Mouse (Mus musculus) ES-Bruce4 (cell line): ENCODE measurements around the gene Nanog. TPM values are rescaled to one million over a fixed set of nuclear protein-coding genes. Genes with fewer than 3 reads are reported as not detected.

Experiments used
- H3K27ac ChIP-seq: 2 replicates; pipeline ENCODE4 v1.5.1; 2012; ENCODE audit warnings: low read length, inconsistent platforms; ENCODE audit not compliant: insufficient read depth
- H3K27me3 ChIP-seq: 2 replicates; pipeline ENCODE4 v1.6.1; 2012; ENCODE audit warnings: mild to moderate bottlenecking, low read length, inconsistent platforms; ENCODE audit not compliant: control insufficient read depth, poor library complexity, insufficient read depth, severe bottlenecking
- H3K36me3 ChIP-seq: 2 replicates; pipeline ENCODE4 v1.6.1; 2012; ENCODE audit warnings: inconsistent platforms, mild to moderate bottlenecking, low read length, moderate library complexity; ENCODE audit not compliant: control insufficient read depth, poor library complexity, insufficient read depth, severe bottlenecking
- H3K4me1 ChIP-seq: one replicate; pipeline ENCODE4 v1.8.1; 2011; ENCODE audit warnings: low read length; ENCODE audit not compliant: control insufficient read depth, insufficient read depth
- H3K4me3 ChIP-seq: 2 replicates; pipeline ENCODE4 v1.5.1; 2011; ENCODE audit warnings: low read depth, mild to moderate bottlenecking, low read length
- H3K9ac ChIP-seq: 2 replicates; pipeline ENCODE4 v1.6.1; 2012; ENCODE audit warnings: low read depth, mild to moderate bottlenecking, inconsistent platforms; ENCODE audit not compliant: poor library complexity, severe bottlenecking
- H3K9me3 ChIP-seq: replicated peaks from 2 replicates; pipeline ENCODE4 v1.6.1; 2012; ENCODE audit warnings: mild to moderate bottlenecking, low read length, inconsistent platforms; ENCODE audit not compliant: control insufficient read depth, poor library complexity, insufficient read depth, severe bottlenecking
- CTCF ChIP-seq: IDR thresholded peaks from one replicate; pipeline ENCODE4 v1.8.1; 2011; ENCODE audit warnings: low read depth, low read length
- EP300 ChIP-seq: IDR thresholded peaks from 2 replicates; pipeline ENCODE4 v1.6.1; 2011; ENCODE audit warnings: low read depth, low read length; ENCODE audit not compliant: insufficient read depth
- POLR2A ChIP-seq: IDR thresholded peaks from one replicate; pipeline ENCODE4 v1.8.1; 2011; ENCODE audit warnings: low read length; ENCODE audit not compliant: insufficient read depth
- polyA plus RNA-seq: library from polyadenylated mRNA; stranded (reverse); fragments of >200 nt; gene quantifications from 2 replicates; pipeline ENCODE4 v1.2.4, GENCODE M21; 2011; ENCODE audit warnings: low read depth; ENCODE audit not compliant: missing spikeins, insufficient read depth, insufficient read length

The Nanog gene
- polyA plus RNA-seq, 1 experiment, result 610 TPM

- no peak for TF ChIP-seq CTCF
- no peak for TF ChIP-seq POLR2A
- no peak for TF ChIP-seq EP300
- Histone ChIP-seq H3K27me3 (no peaks in the 10 kb centered on the region), H3K4me1 (peaks cover 6% of the 10 kb centered on the region)
These were observed 55.2 kb downstream of the Nanog start for GRCm38 (mm10) chr6:122762480-122762879.

GRCm38 (mm10) chr6:122762952-122763700 is 55.8 kb downstream of the Nanog start:
- TF ChIP-seq POLR2A (no peak), EP300 (0 out of 2 replicates have a peak, but pooled peaks have one; percentile 11)
- Histone ChIP-seq H3K27ac (peak overlapping the region; percentile 97), H3K4me1 (peaks cover 6% of the 10 kb centered on the region), H3K27me3 (no peaks in the 10 kb centered on the region), H3K4me3 (peak overlapping the region; percentile 34; the same call in 1 of the 2 replicates), H3K9ac (peak overlapping the region; percentile 56), H3K36me3 (no peaks in the 10 kb centered on the region), H3K9me3 (no peaks in the 10 kb centered on the region)

More at GRCm38 (mm10) chr6:122762480-122762879, 55.2 kb downstream of the Nanog start:
- Histone ChIP-seq H3K27ac (peak overlapping the region; percentile 97), H3K36me3 (no peaks in the 10 kb centered on the region), H3K9ac (peak overlapping the region; percentile 56), H3K9me3 (no peaks in the 10 kb centered on the region), H3K4me3 (no peak overlapping the region)

- Histone ChIP-seq H3K4me1 (peaks cover 6% of the 10 kb centered on the region), H3K9ac (peak overlapping the region; percentile 56), H3K36me3 (no peaks in the 10 kb centered on the region), H3K4me3 (peak overlapping the region; percentile 49), H3K27ac (peak overlapping the region; percentile 97), H3K27me3 (no peaks in the 10 kb centered on the region), H3K9me3 (no peaks in the 10 kb centered on the region)
- TF ChIP-seq POLR2A (no peak), EP300 (no peak)
These were observed 56.7 kb downstream of the Nanog start for GRCm38 (mm10) chr6:122763844-122764445.

Other genes with a start within 250 kb of the Nanog start
- gene Rimklb, start 208.7 kb upstream of the Nanog start, polyA plus RNA-seq, result 81.4 and 87.4 TPM in 2 replicates
- gene Mfap5, start 201.6 kb upstream of the Nanog start, polyA plus RNA-seq, result 3.6 and 3.8 TPM in 2 replicates
- 0.55 TPM in 1 of 2 replicates, not detected in the other for gene Aicda, start 153.7 kb upstream of the Nanog start, polyA plus RNA-seq
- gene Apobec1, start 105.0 kb upstream of the Nanog start, polyA plus RNA-seq, result 7.9 and 9.7 TPM in 2 replicates
- 34.8 and 37.0 TPM in 2 replicates for gene Gdf3, start 97.4 kb upstream of the Nanog start, polyA plus RNA-seq
- gene Dppa3, start 81.1 kb upstream of the Nanog start, polyA plus RNA-seq, result 203 and 217 TPM in 2 replicates
- gene Slc2a3, start 94.2 kb downstream of the Nanog start, polyA plus RNA-seq, result 1,494 and 1,686 TPM in 2 replicates
- 10.9 and 11.6 TPM in 2 replicates for gene Foxj2, start 112.4 kb downstream of the Nanog start, polyA plus RNA-seq
- gene C3ar1, start 148.7 kb downstream of the Nanog start, polyA plus RNA-seq, result 0.15 TPM in 1 of 2 replicates, not detected in the other
- 63.8 and 66.1 TPM in 2 replicates for gene Necap1, start 167.0 kb downstream of the Nanog start, polyA plus RNA-seq
- not detected in 2 replicates for gene Clec4a1, start 214.4 kb downstream of the Nanog start, polyA plus RNA-seq
- gene Clec4a3, start 245.0 kb downstream of the Nanog start, polyA plus RNA-seq, result not detected in 2 replicates